1 mouse cellular context compared by ENCODE assay signal in genomic region chrX:38600995-38601369, GRCm38 (mm10).
A peak's percentile ranks its signal among the peaks of the same experiment; 100 is the strongest.
TF ChIP-seq lines count a peak whose summit lies in the region.

No protein-coding gene starts in this region.

TF ChIP-seq in MEL, 35 proteins besides CTCF, POLR2A, EP300 and RAD21 (continued from another document):
- TF ChIP-seq MAX (IDR thresholded peaks at IDR 0.05; ENCODE audit: low read length) (peak; percentile 50; the same call in 1 of the 2 replicates), CHD2 (IDR thresholded peaks at IDR 0.05; ENCODE audit: low read length) (no peak), E2F4 (IDR thresholded peaks at IDR 0.05; ENCODE audit: borderline replicate concordance, low read depth, low read length) (no peak), HCFC1 (IDR thresholded peaks at IDR 0.05; ENCODE audit: low read depth, low read length) (0 out of 2 replicates have a peak, but pooled peaks have one; percentile 59)
